Mouse (Mus musculus) midbrain, embryonic 15.5 days (tissue): Measurements from ENCODE around the gene Leng8. TPM values are rescaled to one million over a fixed set of nuclear protein-coding genes. Genes with fewer than 3 reads are reported as not detected.

ENCODE experiments used
- ATAC-seq: fragments of 200-750 bp; cut with Nextera tagmentation; replicated peaks from 2 replicates; pipeline ENCODE4 v1.8.0; 2017; ENCODE audit warnings: moderate TSS enrichment
- H3K27ac ChIP-seq: fragments of 300-500 bp; sonication (generic); 2 replicates; pipeline ENCODE4 v1.5.1; 2015; ENCODE audit warnings: mild to moderate bottlenecking, inconsistent platforms
- H3K27me3 ChIP-seq: fragments of 300-500 bp; sonication (generic); replicated peaks from 2 replicates; pipeline ENCODE4 v1.6.1; 2015; ENCODE audit warnings: inconsistent platforms
- H3K36me3 ChIP-seq: fragments of 300-500 bp; sonication (generic); replicated peaks from 2 replicates; pipeline ENCODE4 v1.6.1; 2015; ENCODE audit warnings: inconsistent platforms
- H3K4me1 ChIP-seq: fragments of 300-500 bp; sonication (generic); 2 replicates; pipeline ENCODE4 v1.6.1; 2015; ENCODE audit warnings: inconsistent platforms
- H3K4me2 ChIP-seq: fragments of 300-500 bp; sonication (generic); 2 replicates; pipeline ENCODE4 v1.6.1; 2015; ENCODE audit warnings: inconsistent platforms, mild to moderate bottlenecking, moderate library complexity
- H3K4me3 ChIP-seq: fragments of 300-500 bp; sonication (generic); 2 replicates; pipeline ENCODE4 v1.5.1; 2015; ENCODE audit warnings: mild to moderate bottlenecking, inconsistent platforms
- H3K9ac ChIP-seq: fragments of 300-500 bp; sonication (generic); 2 replicates; pipeline ENCODE4 v1.6.1; 2015; ENCODE audit warnings: mild to moderate bottlenecking, inconsistent platforms
- H3K9me3 ChIP-seq: fragments of 300-500 bp; sonication (generic); 2 replicates; pipeline ENCODE4 v1.6.1; 2016; ENCODE audit warnings: inconsistent platforms
- WGBS: fragments of 180-500 bp; shearing (Covaris S2); methylation state at CpG from one replicate; pipeline ENCODE4 v1.1.7; 2015; ENCODE audit warnings: mixed read lengths; 5-methylcytosine and 5-hydroxymethylcytosine counted together
- polyA plus RNA-seq: library from polyadenylated mRNA; unstranded; fragments of >200 nt; fragmentation: Nextera tagmentation; extraction: Ambion mirVana; gene quantifications from 2 replicates; pipeline ENCODE4 v1.2.1, GENCODE M21; 2015

The Leng8 gene
- polyA plus RNA-seq, 1 experiment from 2014 or later: 104 TPM

- no peak for ATAC-seq
- peaks cover 24% of the 10 kb centered on the region for H3K4me1 ChIP-seq
- 86% methylated on average over 8 of the region's 8 CpGs for WGBS
Observed at GRCm38 (mm10) chr7:4131964-4132363, 4.9 kb upstream of the Leng8 start.

GRCm38 (mm10) chr7:4132581-4132980 lies 4.3 kb upstream of the Leng8 start:
- ATAC-seq: no peak
- H3K27ac ChIP-seq: no peak overlapping the region
- no peak overlapping the region for H3K4me3 ChIP-seq
- H3K9me3 ChIP-seq: no peaks in the 10 kb centered on the region
- no peaks in the 10 kb centered on the region for H3K36me3 ChIP-seq
- no peaks in the 10 kb centered on the region for H3K27me3 ChIP-seq
- H3K4me2 ChIP-seq: no peak overlapping the region
- peaks cover 25% of the 10 kb centered on the region for H3K4me1 ChIP-seq
- no peak overlapping the region for H3K9ac ChIP-seq
- WGBS: 97% methylated on average over 3 of the region's 3 CpGs

More at GRCm38 (mm10) chr7:4131964-4132363, 4.9 kb upstream of the Leng8 start:
- H3K27ac ChIP-seq: no peak overlapping the region
- no peaks in the 10 kb centered on the region for H3K27me3 ChIP-seq
- H3K9me3 ChIP-seq: no peaks in the 10 kb centered on the region
- H3K4me3 ChIP-seq: no peak overlapping the region
- no peak overlapping the region for H3K4me2 ChIP-seq
- H3K9ac ChIP-seq: no peak overlapping the region
- H3K36me3 ChIP-seq: 0 out of 2 replicates have a peak, but pooled peaks cover 3% of the 10 kb centered on the region

- Histone ChIP-seq H3K27me3 (no peaks in the 10 kb centered on the region), H3K4me2 (no peak overlapping the region), H3K27ac (no peak overlapping the region), H3K9me3 (no peaks in the 10 kb centered on the region), H3K9ac (no peak overlapping the region), H3K4me3 (no peak overlapping the region), H3K4me1 (peaks cover 30% of the 10 kb centered on the region), H3K36me3 (no peaks in the 10 kb centered on the region)
- ATAC-seq: no peak
- 82% methylated on average over 6 of the region's 7 CpGs for WGBS
Observed at GRCm38 (mm10) chr7:4132998-4133397, 3.8 kb upstream of the Leng8 start.

DNA sequence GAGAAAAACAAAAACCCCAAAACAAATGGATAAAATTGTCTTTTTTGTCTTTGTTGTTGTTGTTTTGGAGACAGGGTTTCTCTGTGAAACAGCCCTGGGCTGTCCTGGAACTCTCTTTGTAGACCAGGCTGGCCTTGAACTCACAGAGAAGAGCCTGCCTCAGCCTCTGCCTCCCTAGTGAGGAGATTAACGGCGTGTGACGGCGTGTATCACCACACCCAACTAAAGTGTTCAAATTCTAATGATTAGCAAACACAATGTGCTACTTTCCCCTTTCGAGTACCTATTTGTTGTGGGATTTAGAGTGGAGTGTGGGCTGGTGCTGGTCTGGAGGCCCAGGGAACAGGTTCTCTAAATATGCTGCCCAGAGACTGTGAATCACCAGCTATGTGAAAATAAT lies 1.9 kb upstream of the Leng8 start:
- Histone ChIP-seq H3K4me2 (no peak overlapping the region), H3K4me3 (no peak overlapping the region), H3K27ac (0 out of 2 replicates have a peak overlapping the region, but pooled peaks have one; percentile 0), H3K4me1 (peaks cover 38% of the 10 kb centered on the region), H3K27me3 (no peaks in the 10 kb centered on the region), H3K9me3 (no peaks in the 10 kb centered on the region), H3K36me3 (peaks cover 9% of the 10 kb centered on the region), H3K9ac (no peak overlapping the region)
- no peak for ATAC-seq
- 79% methylated on average over 5 of the region's 5 CpGs for WGBS

DNA sequence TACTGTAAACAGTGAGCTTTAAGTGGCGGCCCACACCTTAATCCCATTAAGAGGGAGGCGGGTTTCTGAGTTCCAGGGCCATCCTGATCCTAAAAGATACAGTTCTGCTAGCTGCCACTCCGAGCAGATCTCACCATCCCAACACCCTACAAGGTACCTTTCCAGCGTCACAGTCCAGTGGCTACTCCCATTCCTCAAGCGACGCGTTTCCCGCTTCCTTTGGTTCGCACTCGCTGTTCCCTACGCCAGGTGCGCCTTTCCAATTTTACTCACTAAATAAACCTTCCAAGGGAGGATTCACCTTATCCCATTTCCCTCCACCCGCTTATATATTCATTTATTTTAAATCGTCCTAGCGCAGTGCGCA lies 452 bp upstream of the Leng8 start:
- ATAC-seq: peak; percentile 49
- peaks cover 32% of the 10 kb centered on the region for H3K4me1 ChIP-seq
- H3K36me3 ChIP-seq: peaks cover 21% of the 10 kb centered on the region
- H3K4me2 ChIP-seq: peak overlapping the region; percentile 65
- H3K4me3 ChIP-seq: peak overlapping the region; percentile 77
- peak overlapping the region; percentile 40 for H3K9ac ChIP-seq
- peak overlapping the region; percentile 97 for H3K27ac ChIP-seq
- no peaks in the 10 kb centered on the region for H3K9me3 ChIP-seq
- no peaks in the 10 kb centered on the region for H3K27me3 ChIP-seq
- WGBS: under 1% methylated on average over 16 of the region's 16 CpGs

DNA sequence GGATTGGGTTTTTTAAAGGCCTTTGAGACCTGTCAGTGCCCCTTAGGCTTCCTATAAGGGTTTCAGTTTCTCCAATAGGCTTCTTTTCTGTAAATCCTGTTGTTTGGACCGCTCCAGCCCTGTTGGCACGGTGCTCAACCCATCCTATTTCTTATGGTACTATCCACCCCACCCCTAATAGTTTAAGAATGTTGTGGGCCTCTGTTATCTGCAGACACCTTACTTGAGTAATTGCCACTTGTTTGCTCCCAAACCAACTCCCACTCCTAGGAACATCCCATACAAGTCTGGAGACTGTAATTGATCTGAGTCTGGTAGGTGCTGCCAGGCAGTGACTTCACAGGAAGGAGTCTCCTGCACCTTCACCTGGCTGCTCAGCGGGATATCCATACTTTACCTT lies 907 bp downstream of the Leng8 start:
- Histone ChIP-seq H3K27ac (peak overlapping the region; percentile 97), H3K4me3 (peak overlapping the region; percentile 77), H3K4me1 (peaks cover 27% of the 10 kb centered on the region), H3K36me3 (peaks cover 34% of the 10 kb centered on the region), H3K4me2 (peak overlapping the region; percentile 73), H3K9me3 (no peaks in the 10 kb centered on the region), H3K27me3 (no peaks in the 10 kb centered on the region), H3K9ac (peak overlapping the region; percentile 74)
- no peak for ATAC-seq
- WGBS: 56% methylated on average over 3 of the region's 3 CpGs

DNA sequence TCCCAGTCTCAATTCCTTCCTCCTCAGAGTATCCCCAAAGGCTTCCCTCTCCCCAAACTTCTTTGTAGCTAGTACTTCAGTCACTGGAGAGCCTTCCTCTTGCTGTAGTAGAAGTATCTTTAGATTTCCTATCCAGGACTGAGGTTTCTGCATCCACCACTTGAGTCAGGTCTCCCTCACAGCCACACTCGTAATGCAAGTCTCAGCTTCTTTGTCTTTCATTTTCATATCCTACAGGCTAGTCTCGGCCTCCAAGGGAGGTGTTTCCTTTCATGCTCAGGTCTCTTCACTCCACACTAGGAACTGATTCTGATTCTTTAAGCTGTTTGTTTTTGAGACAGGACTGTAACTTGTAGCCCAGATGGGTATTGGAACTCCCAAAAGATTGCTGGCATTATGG lies 1.3 kb downstream of the Leng8 start:
- H3K27me3 ChIP-seq: no peaks in the 10 kb centered on the region
- no peaks in the 10 kb centered on the region for H3K9me3 ChIP-seq
- H3K9ac ChIP-seq: no peak overlapping the region
- peak overlapping the region; percentile 73 for H3K4me2 ChIP-seq
- H3K4me1 ChIP-seq: peaks cover 27% of the 10 kb centered on the region
- 0 out of 2 replicates have a peak overlapping the region, but pooled peaks have one; percentile 97 for H3K27ac ChIP-seq
- ATAC-seq: no peak
- H3K36me3 ChIP-seq: peaks cover 39% of the 10 kb centered on the region
- peak overlapping the region; percentile 77 for H3K4me3 ChIP-seq
- 78% methylated on average over 2 of the region's 2 CpGs for WGBS

DNA sequence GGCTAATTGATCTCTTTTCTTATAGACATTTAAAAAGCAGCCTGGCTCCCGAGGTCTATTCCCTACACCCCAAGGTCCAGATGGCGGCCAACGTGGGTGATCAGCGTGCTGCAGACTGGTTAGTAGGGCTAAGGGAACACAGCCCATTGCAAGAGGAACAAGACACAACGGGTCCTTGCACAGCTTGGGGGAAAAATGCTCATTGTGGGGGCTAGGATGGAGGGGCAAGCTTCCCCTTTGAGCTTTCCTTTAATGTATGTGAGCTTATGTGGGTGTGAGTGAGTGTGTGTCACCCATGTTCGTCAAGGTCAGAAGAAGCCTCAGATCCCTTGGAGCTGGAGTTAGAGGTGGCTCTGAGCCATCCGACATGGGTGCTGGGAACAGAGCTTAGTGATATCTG lies 1.8 kb downstream of the Leng8 start:
- peak overlapping the region; percentile 73; the same call in 1 of the 2 replicates for H3K4me2 ChIP-seq
- H3K4me1 ChIP-seq: peaks cover 27% of the 10 kb centered on the region
- no peaks in the 10 kb centered on the region for H3K27me3 ChIP-seq
- no peak overlapping the region for H3K9ac ChIP-seq
- no peak overlapping the region for H3K27ac ChIP-seq
- H3K4me3 ChIP-seq: 0 out of 2 replicates have a peak overlapping the region, but pooled peaks have one; percentile 5
- H3K9me3 ChIP-seq: no peaks in the 10 kb centered on the region
- WGBS: 95% methylated on average over 7 of the region's 7 CpGs
- ATAC-seq: no peak
- peaks cover 43% of the 10 kb centered on the region for H3K36me3 ChIP-seq

DNA sequence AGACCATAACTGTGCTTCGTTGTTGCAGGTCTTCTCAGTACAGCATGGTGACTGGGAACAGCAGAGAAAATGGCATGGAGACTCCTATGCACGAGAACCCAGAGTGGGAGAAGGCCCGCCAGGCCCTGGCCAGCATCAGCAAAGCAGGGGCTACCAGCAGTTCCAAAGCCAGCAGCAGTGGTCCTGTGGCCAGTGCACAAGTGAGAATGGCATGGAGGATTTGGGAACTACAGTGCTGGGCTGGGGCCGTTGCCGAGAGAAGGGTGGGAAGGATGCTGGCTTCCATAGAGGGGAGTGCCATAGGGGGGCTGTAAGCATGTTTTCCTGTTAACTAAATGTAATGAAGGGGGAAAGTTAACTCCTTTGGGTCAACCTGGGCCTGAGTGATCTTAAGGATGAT lies 2.6 kb downstream of the Leng8 start:
- no peaks in the 10 kb centered on the region for H3K27me3 ChIP-seq
- H3K36me3 ChIP-seq: peaks cover 51% of the 10 kb centered on the region
- no peaks in the 10 kb centered on the region for H3K9me3 ChIP-seq
- H3K4me3 ChIP-seq: no peak overlapping the region
- H3K4me1 ChIP-seq: peaks cover 25% of the 10 kb centered on the region
- ATAC-seq: no peak
- H3K9ac ChIP-seq: no peak overlapping the region
- no peak overlapping the region for H3K4me2 ChIP-seq
- no peak overlapping the region for H3K27ac ChIP-seq
- WGBS: 96% methylated on average over 5 of the region's 5 CpGs

DNA sequence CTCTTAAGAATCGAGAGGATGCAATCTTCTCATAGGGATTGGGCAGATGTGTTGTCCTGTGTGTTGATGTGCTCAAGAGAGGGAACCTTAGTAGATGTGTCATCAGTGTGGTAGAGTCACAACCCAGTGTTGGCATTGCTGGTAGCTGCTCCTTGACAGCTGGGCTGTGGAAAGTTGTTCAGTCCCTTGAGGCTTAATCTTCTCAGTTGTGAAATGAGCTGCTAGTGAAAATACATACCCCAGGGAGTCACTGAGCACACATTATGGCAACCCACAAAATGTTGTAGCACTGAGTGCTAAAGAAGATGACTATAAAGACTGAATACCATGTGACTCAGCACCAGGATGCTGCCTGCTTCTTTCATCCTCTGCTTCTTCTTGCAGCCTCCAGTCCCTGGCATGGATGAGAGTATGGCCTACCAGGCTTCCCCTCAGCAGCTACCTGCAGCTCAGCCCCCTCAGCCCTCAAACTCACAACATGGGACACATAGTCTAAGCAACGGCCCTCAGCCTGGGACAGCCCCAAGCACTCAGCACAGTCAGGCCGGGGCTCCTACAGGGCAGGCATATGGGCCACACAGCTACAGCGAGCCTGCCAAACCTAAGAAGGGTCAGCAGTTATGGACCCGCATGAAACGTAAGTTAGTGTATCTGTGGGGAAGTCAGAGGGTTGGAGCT lies 4.9 kb downstream of the Leng8 start:
- Histone ChIP-seq H3K4me2 (no peak overlapping the region), H3K4me3 (no peak overlapping the region), H3K36me3 (peaks cover 73% of the 10 kb centered on the region), H3K4me1 (peaks cover 13% of the 10 kb centered on the region), H3K9me3 (no peaks in the 10 kb centered on the region), H3K9ac (no peak overlapping the region), H3K27me3 (no peaks in the 10 kb centered on the region), H3K27ac (no peak overlapping the region)
- 94% methylated on average over 6 of the region's 6 CpGs for WGBS
- ATAC-seq: no peak

- Histone ChIP-seq H3K27me3 (no peaks in the 10 kb centered on the region), H3K36me3 (peaks cover 79% of the 10 kb centered on the region), H3K4me3 (no peak overlapping the region), H3K9me3 (no peaks in the 10 kb centered on the region), H3K4me1 (peaks cover 10% of the 10 kb centered on the region), H3K4me2 (no peak overlapping the region), H3K27ac (no peak overlapping the region), H3K9ac (no peak overlapping the region)
- no peak for ATAC-seq
- 97% methylated on average over 10 of the region's 10 CpGs for WGBS
Observed at GRCm38 (mm10) chr7:4142796-4143445, 6.1 kb downstream of the Leng8 start.

DNA sequence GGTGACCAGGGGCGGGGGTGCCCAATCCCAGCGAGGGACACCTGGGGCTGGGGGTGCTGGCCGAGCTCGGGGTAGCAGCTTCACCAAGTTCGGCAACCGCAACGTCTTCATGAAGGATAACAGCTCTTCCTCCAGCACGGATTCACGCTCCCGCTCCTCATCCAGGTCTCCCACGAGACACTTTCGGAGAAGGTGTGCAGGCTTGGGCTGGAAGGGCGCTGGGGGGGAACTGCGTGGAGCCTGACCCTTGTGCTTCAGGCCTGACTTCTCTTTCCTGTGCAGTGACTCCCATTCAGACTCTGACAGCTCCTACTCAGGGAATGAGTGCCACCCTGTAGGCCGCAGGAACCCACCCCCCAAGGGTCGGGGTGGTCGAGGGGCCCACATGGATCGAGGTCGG lies 6.7 kb downstream of the Leng8 start:
- Histone ChIP-seq H3K4me2 (no peak overlapping the region), H3K27ac (no peak overlapping the region), H3K9ac (no peak overlapping the region), H3K9me3 (no peaks in the 10 kb centered on the region), H3K4me3 (no peak overlapping the region), H3K4me1 (peaks cover 10% of the 10 kb centered on the region), H3K27me3 (no peaks in the 10 kb centered on the region), H3K36me3 (peaks cover 79% of the 10 kb centered on the region)
- ATAC-seq: no peak
- WGBS: 94% methylated on average over 19 of the region's 19 CpGs

DNA sequence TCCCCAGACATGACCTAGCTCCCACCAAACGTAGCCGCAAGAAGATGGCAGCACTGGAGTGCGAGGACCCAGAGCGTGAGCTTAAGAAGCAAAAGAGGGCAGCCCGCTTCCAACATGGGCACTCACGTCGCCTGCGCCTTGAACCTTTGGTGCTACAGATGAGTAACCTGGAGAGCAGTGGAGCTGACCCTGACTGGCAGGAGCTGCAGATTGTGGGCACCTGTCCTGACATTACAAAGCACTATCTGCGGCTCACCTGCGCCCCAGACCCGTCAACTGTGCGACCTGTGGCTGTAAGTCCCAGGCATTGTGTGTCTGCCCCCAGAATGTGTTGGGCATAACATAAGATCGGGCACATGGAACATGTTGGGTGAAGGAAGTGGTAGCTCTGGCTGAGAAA lies 7.2 kb downstream of the Leng8 start:
- no peak overlapping the region for H3K9ac ChIP-seq
- ATAC-seq: no peak
- H3K36me3 ChIP-seq: peaks cover 78% of the 10 kb centered on the region

More for the DNA sequence above, 7.2 kb downstream of the Leng8 start:
- Histone ChIP-seq H3K4me3 (no peak overlapping the region), H3K4me2 (no peak overlapping the region), H3K27ac (no peak overlapping the region), H3K4me1 (peaks cover 11% of the 10 kb centered on the region), H3K9me3 (no peaks in the 10 kb centered on the region), H3K27me3 (no peaks in the 10 kb centered on the region)
- WGBS: 96% methylated on average over 13 of the region's 13 CpGs
